Mouse (Mus musculus): ENCODE results near the gene Hist1h1a.
"Not testable (repeated sequence)": the region's sequence is repeated elsewhere in the genome, so short reads cannot be mapped to it uniquely, and the experiment has no call there.

Hist1h1a gene

DNA sequence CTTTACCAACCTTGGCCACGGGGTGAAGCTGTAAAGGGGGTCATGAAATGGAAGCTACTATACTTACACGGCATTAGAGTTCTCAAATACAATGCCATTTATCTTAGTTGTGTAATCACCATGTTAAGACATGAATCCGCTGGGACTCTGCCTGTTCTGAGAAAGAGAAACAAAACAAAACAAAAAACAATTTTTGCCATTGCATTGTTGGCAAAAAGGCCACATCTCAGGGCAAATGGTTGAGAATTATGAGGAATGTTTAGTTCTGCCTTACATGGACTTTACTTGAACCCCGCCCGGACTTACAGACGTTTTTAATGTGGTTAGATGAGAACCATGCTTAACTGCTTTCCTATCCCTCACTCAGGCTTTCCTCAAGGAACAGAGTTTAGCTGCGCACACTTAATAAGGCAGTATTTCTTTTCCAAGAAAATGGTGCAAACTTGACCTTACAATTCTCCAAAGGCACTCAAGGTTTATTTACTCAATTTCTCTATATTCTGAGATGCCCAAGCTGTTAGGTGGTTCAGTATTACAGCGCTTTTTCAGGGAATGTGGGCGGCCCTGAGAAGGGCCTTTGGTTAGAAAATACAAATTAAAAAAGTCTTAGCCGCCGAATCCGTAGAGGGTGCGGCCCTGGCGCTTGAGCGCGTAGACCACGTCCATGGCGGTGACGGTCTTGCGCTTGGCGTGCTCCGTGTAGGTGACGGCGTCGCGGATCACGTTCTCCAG is 3.1 kb upstream of the Hist1h1a start:
- DNase-seq: no peak

- peak; percentile 94 to 98 for DNase-seq
Observed at GRCm38 (mm10) chr13:23760972-23761864, 2.2 kb upstream of the Hist1h1a start, which contains the start of gene Hist1h4a. Gene Hist1h4a (minus strand): TSS chr13:23761230.

- DNase-seq: peak; percentile 34 to 65
Observed at GRCm38 (mm10) chr13:23761871-23762821, 1.3 kb upstream of the Hist1h1a start, which contains the start of gene Hist1h3a. Gene Hist1h3a (minus strand): TSS chr13:23762386.

- no peak for DNase-seq
Observed at GRCm38 (mm10) chr13:23763242-23763585, 252 bp upstream of the Hist1h1a start.

GRCm38 (mm10) chr13:23764324-23765171 is 1.1 kb downstream of the Hist1h1a start:
- DNase-seq: peak in 1 of 2 experiments; percentile 9

GRCm38 (mm10) chr13:23765172-23765513 is 1.7 kb downstream of the Hist1h1a start:
- no peak for DNase-seq

DNA sequence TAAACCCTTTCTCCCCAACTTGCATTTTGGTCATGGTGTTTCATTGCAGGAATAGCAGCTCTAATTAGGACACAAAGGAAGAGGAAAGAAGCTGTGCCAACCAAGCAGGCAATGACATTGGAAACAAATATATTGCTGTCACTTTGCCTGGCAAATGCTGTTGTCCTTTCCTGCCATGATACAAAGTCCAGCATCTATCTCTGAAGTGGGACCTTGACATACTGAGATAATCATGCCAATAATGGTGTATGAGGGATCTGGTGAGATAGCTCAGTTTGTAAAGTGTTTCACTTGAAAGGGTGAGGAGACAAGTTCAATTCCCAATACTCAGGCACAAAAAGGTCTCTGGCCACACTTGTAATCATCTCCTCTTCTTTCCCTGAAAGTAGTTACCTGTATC is 3.3 kb downstream of the Hist1h1a start:
- DNase-seq: no peak

- no peak for DNase-seq
Observed at GRCm38 (mm10) chr13:23768834-23769397, 5.5 kb downstream of the Hist1h1a start.

DNA sequence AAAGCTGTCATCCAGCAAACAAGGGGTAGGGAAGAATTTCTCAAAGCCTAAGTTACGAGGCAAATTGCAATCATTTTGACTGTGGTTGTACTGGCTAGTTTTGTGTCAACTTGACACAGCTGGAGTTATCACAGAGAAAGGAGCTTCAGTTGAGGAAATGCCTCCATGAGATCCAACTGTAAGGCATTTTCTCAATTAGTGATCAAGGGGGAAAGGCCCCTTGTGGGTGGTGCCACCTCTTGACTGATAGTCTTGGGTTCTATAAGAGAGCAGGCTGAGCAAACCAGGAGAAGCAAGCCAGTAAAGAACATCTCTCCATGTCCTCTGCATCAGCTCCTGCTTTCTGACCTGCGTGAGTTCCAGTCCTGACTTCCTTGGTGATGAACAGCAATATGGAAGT is 6.1 kb downstream of the Hist1h1a start, which contains the start of gene Trim38:
Gene Trim38, plus strand, starts transcription at position 301 of the 400 bp plus-strand sequence.
- DNase-seq: not testable (repeated sequence)

DNA sequence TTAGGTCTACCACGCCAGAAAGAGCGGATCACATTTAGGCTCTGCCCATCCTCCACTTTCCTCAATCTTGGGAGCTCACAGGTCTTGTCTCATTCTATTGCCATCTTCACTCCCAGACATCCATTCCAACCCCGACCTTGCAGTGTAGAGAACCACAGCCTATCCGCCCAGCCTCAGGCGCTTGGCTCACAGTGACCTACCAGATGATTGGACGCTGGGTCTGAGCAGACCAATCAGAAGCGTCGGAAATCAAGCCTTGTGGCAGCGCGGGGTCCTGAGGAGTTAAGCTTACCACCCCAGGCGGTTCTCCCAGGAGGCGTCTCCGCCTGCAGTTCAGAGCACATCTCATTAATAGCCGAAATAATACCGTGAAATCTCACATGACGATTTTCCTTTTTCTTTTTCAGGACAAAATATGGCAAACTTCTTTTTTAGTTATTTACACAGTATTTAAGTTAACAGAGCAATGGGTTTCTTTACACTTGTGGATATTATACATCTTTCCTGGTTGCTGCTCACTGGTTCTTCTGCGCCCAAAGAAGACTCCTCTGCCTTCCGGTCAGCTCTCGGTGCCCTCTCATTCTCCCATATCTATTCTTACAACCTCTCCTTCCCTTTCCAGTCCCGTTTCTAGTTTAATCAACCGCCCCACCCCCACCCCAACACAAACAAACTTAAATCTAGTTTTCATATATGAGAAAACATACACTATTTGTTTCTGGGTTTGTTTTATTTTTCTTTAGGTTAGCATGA is 9.3 kb downstream of the Hist1h1a start:
- DNase-seq: no peak

- DNase-seq: no peak
Observed at GRCm38 (mm10) chr13:23778339-23778738, 14.9 kb downstream of the Hist1h1a start.

DNA sequence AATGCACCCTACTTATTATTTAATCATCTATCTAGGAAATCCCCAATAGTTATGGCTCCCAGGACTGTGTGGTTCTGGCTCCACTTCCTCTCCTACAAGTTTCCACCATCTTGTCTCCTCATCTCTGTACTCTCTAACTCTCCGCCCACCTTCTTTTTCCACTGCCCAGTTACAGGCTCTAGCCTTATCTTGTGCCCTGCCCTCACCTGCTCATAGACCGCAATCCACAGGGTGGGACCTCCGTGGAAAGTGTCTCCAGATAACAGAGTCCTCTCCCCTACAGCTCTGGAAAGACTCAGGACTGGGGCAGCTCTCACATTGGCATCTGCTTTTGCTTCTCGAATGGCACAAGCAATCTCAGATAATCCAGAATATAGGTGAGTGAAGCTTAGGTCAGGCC is 15.6 kb downstream of the Hist1h1a start:
- no peak for DNase-seq

GRCm38 (mm10) chr13:23792520-23792919 is 29.1 kb downstream of the Hist1h1a start:
- no peak for DNase-seq

GRCm38 (mm10) chr13:23799405-23799804 is 35.9 kb downstream of the Hist1h1a start:
- no peak for DNase-seq

GRCm38 (mm10) chr13:23804532-23804931 is 41.1 kb downstream of the Hist1h1a start:
- no peak for DNase-seq

DNA sequence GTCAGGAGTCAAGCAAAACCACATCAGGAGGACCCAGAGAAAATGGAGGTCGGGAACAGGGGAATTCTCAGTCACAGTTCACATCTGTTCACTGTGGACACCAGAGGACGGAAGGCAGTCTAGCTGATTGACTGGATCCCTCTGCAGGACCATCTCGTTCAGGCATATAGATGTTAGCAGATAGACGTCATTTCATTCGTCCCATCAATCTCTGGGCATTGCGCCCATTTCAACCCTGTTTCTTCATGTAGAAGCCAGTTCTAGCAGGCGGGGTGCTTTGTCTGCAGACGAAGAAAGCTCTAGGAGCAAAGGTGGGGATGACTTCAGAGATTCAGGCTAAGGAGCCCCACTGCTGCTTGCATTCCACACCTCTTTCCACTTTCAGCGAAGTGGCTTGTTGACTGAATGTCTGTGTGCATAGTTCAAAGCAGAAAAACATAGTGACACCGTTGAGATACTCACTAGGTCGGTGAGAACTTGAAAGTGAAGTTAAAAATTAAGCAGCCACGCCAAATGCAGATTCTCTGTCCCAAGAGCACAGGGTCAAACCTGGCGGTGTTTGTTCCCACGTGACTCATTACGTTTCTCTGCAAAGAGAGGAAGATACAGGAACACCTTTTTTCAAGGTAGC is 43.1 kb downstream of the Hist1h1a start, which contains the start of gene Slc17a2:
Gene Slc17a2, plus strand, starts transcription at position 572 of the 631 bp plus-strand sequence.
- DNase-seq: no peak
